Mouse (Mus musculus): Measurements from ENCODE around the gene Primpol. TPM values are rescaled to one million over a fixed set of nuclear protein-coding genes. Genes with fewer than 3 reads are reported as not detected.
A peak's percentile ranks its signal among the peaks of the same experiment; 100 is the strongest.

The Primpol gene
- polyA plus RNA-seq, 1 experiment from 2014 or later = 7.8 TPM

- WGBS = 74% methylated on average over 1 of the region's 1 CpGs
- Histone ChIP-seq H3K9ac (no peak overlapping the region), H3K9me3 (no peaks in the 10 kb centered on the region), H3K4me1 (peaks cover 3% of the 10 kb centered on the region; the same call in 1 of the 2 replicates), H3K4me3 (no peak overlapping the region), H3K27me3 (replicated peaks) (no peaks in the 10 kb centered on the region), H3K4me2 (no peak overlapping the region), H3K27ac (no peak overlapping the region), H3K36me3 (replicated peaks) (0 out of 2 replicates have a peak, but pooled peaks cover 5% of the 10 kb centered on the region)
- no peak for ATAC-seq (replicated peaks)
Measured at GRCm38 (mm10) chr8:46625166-46625565, 8.2 kb upstream of the Primpol start.

DNA sequence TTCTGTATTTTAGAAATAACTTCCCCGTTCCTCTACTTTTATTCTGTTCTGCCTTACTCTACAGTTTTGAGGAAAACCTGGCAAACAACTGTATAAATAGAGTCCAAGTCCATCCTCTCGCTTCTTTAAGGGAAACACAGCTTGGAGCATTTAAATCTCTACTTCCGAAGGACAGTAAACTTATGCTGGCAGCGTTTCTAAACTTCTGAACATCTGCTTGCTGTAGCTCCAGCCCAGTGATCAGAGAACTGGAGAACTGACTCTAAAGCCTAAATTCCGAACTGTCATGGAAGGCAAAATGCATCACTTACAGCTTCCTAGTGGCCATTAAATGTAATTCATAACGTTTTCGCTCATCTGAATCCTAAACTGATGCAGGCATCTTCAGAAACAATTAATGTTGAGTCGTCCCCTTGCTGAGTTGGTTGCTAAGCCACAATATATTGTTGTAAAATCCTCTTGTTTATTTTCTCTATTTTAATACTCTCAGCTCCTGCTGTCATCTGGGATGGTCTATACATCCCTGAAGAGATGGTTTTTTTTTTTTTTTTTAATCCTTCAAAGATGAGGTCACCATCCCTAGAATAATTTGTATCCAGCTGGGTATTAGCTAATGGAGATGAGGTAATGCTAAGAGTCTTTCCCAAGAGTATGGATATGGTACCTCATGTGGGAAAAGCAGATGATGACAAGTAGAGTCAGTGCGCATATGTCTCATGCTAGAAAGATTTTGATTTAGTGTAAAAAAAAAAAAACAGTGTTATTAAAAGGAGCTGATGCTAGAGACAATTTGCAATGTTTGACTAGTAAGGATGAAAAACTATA is 5.6 kb upstream of the Primpol start:
- no peak overlapping the region for H3K4me3 ChIP-seq
- no peak for ATAC-seq (replicated peaks)
- H3K4me2 ChIP-seq = no peak overlapping the region
- H3K9me3 ChIP-seq = no peaks in the 10 kb centered on the region
- no peaks in the 10 kb centered on the region for H3K36me3 ChIP-seq (replicated peaks)
- WGBS = 72% methylated on average over 9 of the region's 9 CpGs
- no peaks in the 10 kb centered on the region for H3K27me3 ChIP-seq (replicated peaks)
- H3K27ac ChIP-seq = no peak overlapping the region
- H3K9ac ChIP-seq = no peak overlapping the region
- peaks cover 15% of the 10 kb centered on the region for H3K4me1 ChIP-seq

GRCm38 (mm10) chr8:46618639-46619320 is 1.8 kb upstream of the Primpol start:
- H3K9me3 ChIP-seq = no peaks in the 10 kb centered on the region
- no peak for ATAC-seq (replicated peaks)
- no peaks in the 10 kb centered on the region for H3K36me3 ChIP-seq (replicated peaks)
- peak overlapping the region; percentile 85 for H3K9ac ChIP-seq
- H3K27ac ChIP-seq = no peak overlapping the region
- peak overlapping the region; percentile 66 for H3K4me3 ChIP-seq
- peaks cover 20% of the 10 kb centered on the region for H3K4me1 ChIP-seq
- no peaks in the 10 kb centered on the region for H3K27me3 ChIP-seq (replicated peaks)
- peak overlapping the region; percentile 79 for H3K4me2 ChIP-seq
- under 1% methylated on average over 10 of the region's 10 CpGs for WGBS

- peak; percentile 71; the same call in 1 of the 2 replicates for ATAC-seq (replicated peaks)
- peak overlapping the region; percentile 85 for H3K9ac ChIP-seq
- peak overlapping the region; percentile 79 for H3K4me2 ChIP-seq
- H3K27ac ChIP-seq = peak overlapping the region; percentile 96
- H3K4me1 ChIP-seq = peaks cover 20% of the 10 kb centered on the region
- H3K27me3 ChIP-seq (replicated peaks) = no peaks in the 10 kb centered on the region
- no peaks in the 10 kb centered on the region for H3K36me3 ChIP-seq (replicated peaks)
- no peaks in the 10 kb centered on the region for H3K9me3 ChIP-seq
- WGBS = under 1% methylated on average over 38 of the region's 38 CpGs
- H3K4me3 ChIP-seq = peak overlapping the region; percentile 66
Measured at GRCm38 (mm10) chr8:46617690-46618620, 943 bp upstream of the Primpol start.

DNA sequence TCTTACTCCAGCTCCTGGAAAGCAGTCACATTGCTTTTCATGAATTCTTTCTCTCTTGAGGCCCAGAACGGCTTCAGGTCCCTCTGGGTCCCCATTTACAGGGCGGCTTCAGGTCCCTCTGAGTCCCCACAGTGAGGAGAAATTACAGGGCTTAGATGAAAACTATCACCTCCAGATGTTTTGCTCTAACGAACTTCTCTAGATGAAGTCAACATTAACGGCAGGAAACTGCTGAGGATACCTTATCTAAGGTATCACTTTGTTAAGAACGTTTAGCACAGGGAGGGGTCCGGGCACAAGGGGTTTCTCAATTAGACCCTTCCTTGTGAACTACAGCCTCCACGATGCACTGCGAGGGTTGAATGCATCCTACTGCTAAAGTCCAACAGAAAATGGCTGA is 1.1 kb downstream of the Primpol start:
- H3K4me3 ChIP-seq = no peak overlapping the region
- no peak overlapping the region for H3K27ac ChIP-seq
- no peaks in the 10 kb centered on the region for H3K27me3 ChIP-seq (replicated peaks)
- H3K9ac ChIP-seq = no peak overlapping the region
- H3K4me1 ChIP-seq = peaks cover 16% of the 10 kb centered on the region
- H3K9me3 ChIP-seq = no peaks in the 10 kb centered on the region
- H3K36me3 ChIP-seq (replicated peaks) = no peaks in the 10 kb centered on the region
- 93% methylated on average over 8 of the region's 8 CpGs for WGBS
- ATAC-seq (replicated peaks) = no peak
- H3K4me2 ChIP-seq = no peak overlapping the region

DNA sequence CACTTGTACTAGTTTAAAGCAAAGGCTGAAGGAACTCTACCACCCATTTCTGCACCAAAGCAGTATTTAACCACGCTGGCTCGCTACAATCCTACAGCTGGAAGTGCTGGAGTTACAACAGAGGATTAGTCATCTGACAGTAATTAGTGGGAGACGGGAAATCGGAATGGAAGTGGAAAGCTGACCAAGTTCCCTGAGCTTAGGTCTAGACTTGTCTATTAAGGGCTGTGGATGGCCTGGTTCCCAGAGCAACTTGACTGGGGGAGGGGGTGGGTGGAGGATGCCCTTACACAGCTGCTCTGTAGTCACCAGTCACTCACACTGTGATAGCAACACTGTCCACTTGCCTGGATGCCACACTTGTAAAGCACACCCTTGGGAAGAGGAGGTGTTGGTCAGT is 3.6 kb downstream of the Primpol start:
- Histone ChIP-seq H3K4me1 (peaks cover 5% of the 10 kb centered on the region), H3K27ac (no peak overlapping the region), H3K36me3 (replicated peaks) (no peaks in the 10 kb centered on the region), H3K27me3 (replicated peaks) (no peaks in the 10 kb centered on the region), H3K4me3 (no peak overlapping the region), H3K9ac (no peak overlapping the region), H3K4me2 (no peak overlapping the region), H3K9me3 (no peaks in the 10 kb centered on the region)
- ATAC-seq (replicated peaks) = no peak
- 71% methylated on average over 4 of the region's 4 CpGs for WGBS

DNA sequence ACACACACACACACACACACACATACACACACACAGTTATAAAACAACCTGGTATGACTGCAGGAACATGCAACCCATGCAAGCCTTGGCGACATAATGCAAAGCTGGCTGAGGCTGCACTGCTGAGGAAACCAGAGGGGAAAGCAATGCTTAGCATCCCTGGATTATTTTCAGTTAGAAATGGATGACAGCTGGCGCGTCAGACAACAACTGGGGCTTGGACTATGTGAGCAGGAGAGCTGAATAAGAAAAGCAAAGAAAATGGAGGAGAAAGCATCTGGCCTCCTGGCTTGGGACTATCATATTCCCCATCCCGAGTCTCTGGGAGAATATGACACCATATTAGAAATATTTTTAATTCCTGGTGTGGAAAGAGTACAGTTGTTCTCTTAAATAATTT is 4.1 kb downstream of the Primpol start:
- Histone ChIP-seq H3K9me3 (no peaks in the 10 kb centered on the region), H3K4me1 (peaks cover 5% of the 10 kb centered on the region), H3K4me3 (no peak overlapping the region), H3K36me3 (replicated peaks) (no peaks in the 10 kb centered on the region), H3K4me2 (no peak overlapping the region), H3K9ac (no peak overlapping the region), H3K27ac (no peak overlapping the region), H3K27me3 (replicated peaks) (no peaks in the 10 kb centered on the region)
- 89% methylated on average over 4 of the region's 4 CpGs for WGBS
- no peak for ATAC-seq (replicated peaks)

DNA sequence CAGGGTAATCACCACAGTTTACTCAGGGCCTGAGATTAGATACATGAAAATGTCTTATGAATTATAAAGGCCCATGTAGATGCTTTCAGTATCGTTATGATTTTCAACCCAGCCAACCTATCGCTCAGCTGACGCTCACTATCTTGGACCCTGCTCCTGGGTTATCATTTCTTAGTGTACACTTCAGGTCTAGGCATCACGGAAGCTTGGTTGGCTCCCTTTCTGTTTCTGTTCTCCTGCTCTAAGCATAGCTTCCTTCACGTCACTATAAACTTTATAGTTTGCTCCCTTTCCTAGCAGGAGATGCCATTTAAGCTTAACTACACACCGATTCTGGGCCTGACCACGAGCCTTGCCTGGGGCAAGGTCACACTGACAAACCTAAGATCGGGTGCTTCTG is 5.5 kb downstream of the Primpol start:
- no peaks in the 10 kb centered on the region for H3K27me3 ChIP-seq (replicated peaks)
- no peak overlapping the region for H3K4me2 ChIP-seq
- H3K4me3 ChIP-seq = no peak overlapping the region
- WGBS = 95% methylated on average over 8 of the region's 8 CpGs
- no peak for ATAC-seq (replicated peaks)
- no peaks in the 10 kb centered on the region for H3K36me3 ChIP-seq (replicated peaks)
- H3K4me1 ChIP-seq = peaks cover 5% of the 10 kb centered on the region
- H3K27ac ChIP-seq = no peak overlapping the region
- H3K9ac ChIP-seq = no peak overlapping the region
- no peaks in the 10 kb centered on the region for H3K9me3 ChIP-seq

DNA sequence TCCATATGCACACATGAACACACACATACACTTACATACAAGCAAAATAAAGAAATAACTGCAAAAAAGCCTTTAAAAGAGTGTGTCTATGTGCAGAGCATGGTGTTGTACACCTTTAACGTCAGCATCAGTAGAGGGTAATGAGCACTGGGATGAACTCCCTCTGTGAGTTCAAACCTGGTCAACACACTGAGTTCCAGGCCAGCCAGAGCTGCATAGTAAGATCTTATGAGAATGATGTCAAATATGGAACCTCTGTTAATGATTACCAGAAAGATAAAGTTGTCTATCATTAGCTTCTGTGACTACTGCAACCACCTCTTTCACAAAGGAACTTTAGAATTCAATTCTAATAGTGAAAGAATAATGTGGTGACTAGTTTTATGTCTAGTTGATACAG is 10.1 kb downstream of the Primpol start:
- Histone ChIP-seq H3K27ac (no peak overlapping the region), H3K9me3 (no peaks in the 10 kb centered on the region), H3K4me3 (no peak overlapping the region), H3K4me2 (no peak overlapping the region), H3K9ac (no peak overlapping the region), H3K27me3 (replicated peaks) (no peaks in the 10 kb centered on the region), H3K4me1 (no peaks in the 10 kb centered on the region), H3K36me3 (replicated peaks) (0 out of 2 replicates have a peak, but pooled peaks cover 5% of the 10 kb centered on the region)
- 81% methylated on average over 1 of the region's 1 CpGs for WGBS
- ATAC-seq (replicated peaks) = no peak

DNA sequence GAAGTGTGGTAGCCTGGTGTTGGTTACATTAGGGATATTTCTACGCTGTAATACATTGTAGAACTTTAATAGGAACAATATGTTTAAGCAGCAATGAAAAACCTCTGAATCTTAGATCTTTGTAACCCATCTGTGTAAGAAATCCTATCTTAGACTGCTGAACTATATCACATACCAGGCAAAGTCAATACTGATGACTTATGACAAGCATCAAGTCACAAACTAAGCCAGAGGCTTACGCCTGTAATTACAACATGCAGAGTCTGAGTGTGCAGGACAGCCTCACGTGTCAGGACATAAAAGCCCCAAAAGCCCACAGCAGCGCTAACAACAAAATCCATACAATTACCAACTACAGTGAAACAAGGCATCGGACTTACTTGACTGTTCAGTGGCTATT is 13.4 kb downstream of the Primpol start:
- no peaks in the 10 kb centered on the region for H3K27me3 ChIP-seq (replicated peaks)
- no peak overlapping the region for H3K27ac ChIP-seq
- 89% methylated on average over 5 of the region's 5 CpGs for WGBS
- H3K9me3 ChIP-seq = no peaks in the 10 kb centered on the region
- ATAC-seq (replicated peaks) = no peak
- H3K36me3 ChIP-seq (replicated peaks) = 0 out of 2 replicates have a peak, but pooled peaks cover 5% of the 10 kb centered on the region
- no peak overlapping the region for H3K9ac ChIP-seq
- H3K4me3 ChIP-seq = no peak overlapping the region
- H3K4me2 ChIP-seq = no peak overlapping the region
- H3K4me1 ChIP-seq = no peaks in the 10 kb centered on the region

GRCm38 (mm10) chr8:46600959-46601707 is 15.9 kb downstream of the Primpol start:
- Histone ChIP-seq H3K27me3 (replicated peaks) (no peaks in the 10 kb centered on the region), H3K4me2 (no peak overlapping the region), H3K36me3 (replicated peaks) (0 out of 2 replicates have a peak, but pooled peaks cover 5% of the 10 kb centered on the region), H3K9me3 (no peaks in the 10 kb centered on the region), H3K4me3 (no peak overlapping the region), H3K9ac (no peak overlapping the region), H3K4me1 (no peaks in the 10 kb centered on the region), H3K27ac (no peak overlapping the region)
- 75% methylated on average over 10 of the region's 10 CpGs for WGBS
- no peak for ATAC-seq (replicated peaks)
